Mouse (Mus musculus) right cerebral cortex, postnatal 36 days (tissue): ENCODE data around the gene Oaf.

Source experiments
- DNase-seq, 2 experiments: peaks; one replicate each; pipeline ENCODE4 v3.0.0; 2022; ENCODE audit warnings: low spot score in 2 of 2, mixed read lengths in 1 of 2

The Oaf gene

GRCm38 (mm10) chr9:43245801-43246570, 6.3 kb upstream of the Oaf start:
- no peak for DNase-seq

GRCm38 (mm10) chr9:43242432-43242831, 2.7 kb upstream of the Oaf start:
- no peak for DNase-seq

GRCm38 (mm10) chr9:43241970-43242369, 2.3 kb upstream of the Oaf start:
- DNase-seq: no peak

GRCm38 (mm10) chr9:43241291-43241690, 1.6 kb upstream of the Oaf start:
- DNase-seq: no peak

- no peak for DNase-seq
These were observed 836 bp upstream of the Oaf start for GRCm38 (mm10) chr9:43240594-43240900.

GRCm38 (mm10) chr9:43238631-43239545, 823 bp downstream of the Oaf start:
- no peak for DNase-seq

- DNase-seq: no peak
These were observed 1.5 kb downstream of the Oaf start for GRCm38 (mm10) chr9:43238167-43238566.

- DNase-seq: no peak
These were observed 2.5 kb downstream of the Oaf start for GRCm38 (mm10) chr9:43237111-43237775.

GRCm38 (mm10) chr9:43236576-43236975, 3.1 kb downstream of the Oaf start:
- DNase-seq: no peak

GRCm38 (mm10) chr9:43236106-43236505, 3.6 kb downstream of the Oaf start:
- no peak for DNase-seq

- no peak for DNase-seq
These were observed 4.4 kb downstream of the Oaf start for GRCm38 (mm10) chr9:43235336-43235735.

- no peak for DNase-seq
These were observed 5.2 kb downstream of the Oaf start for GRCm38 (mm10) chr9:43234496-43234895.

GRCm38 (mm10) chr9:43233515-43233914, 6.2 kb downstream of the Oaf start:
- DNase-seq: no peak

GRCm38 (mm10) chr9:43233044-43233443, 6.7 kb downstream of the Oaf start:
- DNase-seq: no peak

GRCm38 (mm10) chr9:43232286-43232685, 7.4 kb downstream of the Oaf start:
- no peak for DNase-seq

GRCm38 (mm10) chr9:43231805-43232204, 7.9 kb downstream of the Oaf start:
- no peak for DNase-seq

- no peak for DNase-seq
These were observed 8.8 kb downstream of the Oaf start for GRCm38 (mm10) chr9:43230886-43231285.

- DNase-seq: no peak
These were observed 9.7 kb downstream of the Oaf start for GRCm38 (mm10) chr9:43229962-43230361.

GRCm38 (mm10) chr9:43229398-43229895, 10.3 kb downstream of the Oaf start:
- DNase-seq: no peak

GRCm38 (mm10) chr9:43228745-43229144, 11.0 kb downstream of the Oaf start:
- no peak for DNase-seq

GRCm38 (mm10) chr9:43227626-43228025, 12.1 kb downstream of the Oaf start:
- DNase-seq: no peak

- no peak for DNase-seq
These were observed 13.0 kb downstream of the Oaf start for GRCm38 (mm10) chr9:43226573-43227160.
